Mouse (Mus musculus) limb, embryonic 12.5 days (tissue): ENCODE measurements at regions not wholly inside any gene's neighbourhood (a gene's known extent, or its start where the extent isn't known, plus 50 kb on each side); places are given as distances from the start of the nearest gene placed in this dataset.

Experiments
- ATAC-seq: fragments of 200-750 bp; cut with Nextera tagmentation; 2 replicates; pipeline ENCODE4 v1.8.0; 2017; ENCODE audit warnings: low read depth, moderate TSS enrichment; ENCODE audit not compliant: insufficient number of reproducible peaks, insufficient read depth, low FRiP score, low TSS enrichment
- H3K27ac ChIP-seq: fragments of 300-500 bp; sonication (generic); 2 replicates; pipeline ENCODE4 v1.5.1; 2016; ENCODE audit warnings: mild to moderate bottlenecking, moderate library complexity
- H3K27me3 ChIP-seq: fragments of 300-500 bp; sonication (generic); 2 replicates; pipeline ENCODE4 v1.6.1; 2016; ENCODE audit warnings: mild to moderate bottlenecking, moderate library complexity
- H3K36me3 ChIP-seq: fragments of 300-500 bp; sonication (generic); 2 replicates; pipeline ENCODE4 v1.6.1; 2016; ENCODE audit warnings: mild to moderate bottlenecking, moderate library complexity
- H3K4me1 ChIP-seq: fragments of 300-500 bp; sonication (generic); replicated peaks from 2 replicates; pipeline ENCODE4 v1.6.1; 2016
- H3K4me2 ChIP-seq: fragments of 300-500 bp; sonication (generic); 2 replicates; pipeline ENCODE4 v1.6.1; 2016; ENCODE audit warnings: mild to moderate bottlenecking, moderate library complexity
- H3K4me3 ChIP-seq: fragments of 300-500 bp; sonication (generic); replicated peaks from 2 replicates; pipeline ENCODE4 v1.5.1; 2016; ENCODE audit warnings: mild to moderate bottlenecking
- H3K9ac ChIP-seq: fragments of 300-500 bp; sonication (generic); replicated peaks from 2 replicates; pipeline ENCODE4 v1.6.1; 2016; ENCODE audit warnings: mild to moderate bottlenecking, moderate library complexity
- H3K9me3 ChIP-seq: fragments of 300-500 bp; sonication (generic); 2 replicates; pipeline ENCODE4 v1.6.1; 2016; ENCODE audit warnings: mild to moderate bottlenecking, moderate library complexity
- WGBS: fragments of 180-500 bp; shearing (Covaris S2); methylation state at CpG from one replicate; pipeline ENCODE4 v1.1.7; 2016; 5-methylcytosine and 5-hydroxymethylcytosine counted together

DNA sequence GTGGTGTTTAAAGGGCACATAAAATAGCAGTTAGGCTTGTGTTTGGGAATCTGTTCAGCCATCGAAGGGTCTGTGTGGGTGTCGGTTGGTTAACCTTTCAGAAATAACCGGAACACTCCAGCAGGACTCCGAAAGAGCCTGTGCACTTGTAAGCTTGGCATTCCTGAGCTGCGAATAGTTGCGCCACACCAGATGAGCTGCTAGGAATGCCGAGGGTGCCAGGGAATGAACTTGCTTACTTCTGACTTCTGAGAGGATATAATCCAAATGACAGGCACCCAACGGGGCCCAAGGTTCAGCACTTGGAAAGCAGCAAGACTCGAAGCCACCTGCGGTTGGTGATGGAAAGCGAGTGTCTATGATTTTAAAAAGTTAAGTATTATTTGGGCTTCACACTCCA is 179.1 kb upstream of the Ddhd1 start:
- 87% methylated on average over 11 of the region's 11 CpGs for whole genome bisulfite sequencing
- H3K4me2 ChIP-seq, result no peak overlapping the region
- H3K9ac ChIP-seq, result no peak overlapping the region
- H3K9me3 ChIP-seq, result no peaks in the 10 kb centered on the region
- no peaks in the 10 kb centered on the region for H3K36me3 ChIP-seq
- H3K4me1 ChIP-seq, result no peaks in the 10 kb centered on the region
- H3K4me3 ChIP-seq, result no peak overlapping the region
- no peak overlapping the region for H3K27ac ChIP-seq
- no peak for ATAC-seq
- no peaks in the 10 kb centered on the region for H3K27me3 ChIP-seq

DNA sequence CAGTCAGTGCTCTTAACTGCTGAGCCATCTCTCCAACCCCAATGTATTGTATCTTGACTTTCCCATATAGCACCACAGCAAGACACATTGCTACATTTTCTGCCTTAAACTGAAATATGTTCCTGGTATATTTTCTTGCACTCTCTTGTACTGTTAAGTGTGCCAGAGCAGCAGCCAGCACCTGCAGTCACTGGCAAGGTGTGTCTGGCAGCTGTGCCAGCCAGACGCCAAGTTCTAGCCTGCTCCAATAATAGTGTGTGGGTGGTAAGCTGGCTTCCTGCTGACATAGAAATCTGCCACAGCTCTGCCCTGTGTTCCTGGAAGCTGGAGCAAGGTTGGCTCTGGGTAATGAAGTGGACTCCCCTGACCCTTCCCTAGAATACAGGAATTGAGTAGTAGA is 185.9 kb upstream of the Ddhd1 start:
- no peaks in the 10 kb centered on the region for H3K27me3 ChIP-seq
- no peak overlapping the region for H3K4me2 ChIP-seq
- no peak overlapping the region for H3K4me3 ChIP-seq
- no peak overlapping the region for H3K9ac ChIP-seq
- no peak for ATAC-seq
- H3K27ac ChIP-seq, result no peak overlapping the region
- H3K9me3 ChIP-seq, result no peaks in the 10 kb centered on the region
- H3K4me1 ChIP-seq, result no peaks in the 10 kb centered on the region
- no peaks in the 10 kb centered on the region for H3K36me3 ChIP-seq
- 75% methylated on average over 1 of the region's 1 CpGs for WGBS

DNA sequence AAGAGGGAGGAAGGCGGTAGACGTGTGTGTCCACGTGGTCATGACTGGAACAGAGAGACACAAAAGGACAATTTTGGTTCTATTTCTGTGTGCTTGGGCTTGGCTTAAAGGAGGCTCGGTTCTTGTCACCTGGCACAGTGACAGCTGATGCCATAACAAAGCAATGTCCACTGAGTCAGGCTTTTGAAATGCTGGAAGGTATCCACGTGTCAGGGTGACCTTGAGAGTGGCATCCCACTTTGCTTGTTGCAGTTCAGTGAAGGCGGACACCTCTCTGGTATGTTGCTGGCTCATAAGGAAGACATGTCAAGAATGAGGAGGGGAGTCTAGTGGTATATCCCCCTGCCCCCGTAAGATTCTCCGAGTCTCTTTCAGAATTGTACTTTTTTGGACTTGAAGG is 192.6 kb upstream of the Ddhd1 start:
- no peak overlapping the region for H3K27ac ChIP-seq
- ATAC-seq, result no peak
- 78% methylated on average over 8 of the region's 8 CpGs for WGBS
- no peaks in the 10 kb centered on the region for H3K4me1 ChIP-seq
- no peak overlapping the region for H3K9ac ChIP-seq
- H3K4me2 ChIP-seq, result no peak overlapping the region
- no peaks in the 10 kb centered on the region for H3K9me3 ChIP-seq
- H3K4me3 ChIP-seq, result no peak overlapping the region
- H3K36me3 ChIP-seq, result no peaks in the 10 kb centered on the region
- H3K27me3 ChIP-seq, result no peaks in the 10 kb centered on the region

DNA sequence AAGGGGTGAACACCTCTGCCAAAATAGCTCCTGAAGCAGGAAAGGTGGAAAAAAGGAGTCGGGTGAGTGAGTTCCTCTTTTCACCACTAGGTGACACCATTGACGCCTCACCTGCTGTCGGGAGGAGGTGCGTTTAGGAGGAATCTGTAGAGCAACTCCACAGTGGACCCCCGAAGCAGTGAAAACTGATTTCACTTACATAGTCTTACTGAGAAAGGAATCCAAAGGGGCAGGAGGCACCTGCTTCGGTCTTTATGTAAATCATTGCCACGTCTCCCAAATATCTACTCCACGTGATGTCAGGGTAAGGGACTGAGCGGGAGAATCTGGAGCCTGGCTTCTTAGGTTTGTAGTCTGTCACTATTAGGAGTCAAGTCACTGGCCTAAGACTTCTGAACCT is 220.5 kb upstream of the Ddhd1 start:
- H3K9me3 ChIP-seq, result no peaks in the 10 kb centered on the region
- H3K4me2 ChIP-seq, result no peak overlapping the region; the same call in 1 of the 2 replicates
- no peaks in the 10 kb centered on the region for H3K4me1 ChIP-seq
- 12% methylated on average over 9 of the region's 9 CpGs for WGBS
- ATAC-seq, result no peak
- H3K27me3 ChIP-seq, result peaks cover 15% of the 10 kb centered on the region
- H3K9ac ChIP-seq, result no peak overlapping the region
- H3K4me3 ChIP-seq, result no peak overlapping the region
- no peaks in the 10 kb centered on the region for H3K36me3 ChIP-seq
- no peak overlapping the region for H3K27ac ChIP-seq

DNA sequence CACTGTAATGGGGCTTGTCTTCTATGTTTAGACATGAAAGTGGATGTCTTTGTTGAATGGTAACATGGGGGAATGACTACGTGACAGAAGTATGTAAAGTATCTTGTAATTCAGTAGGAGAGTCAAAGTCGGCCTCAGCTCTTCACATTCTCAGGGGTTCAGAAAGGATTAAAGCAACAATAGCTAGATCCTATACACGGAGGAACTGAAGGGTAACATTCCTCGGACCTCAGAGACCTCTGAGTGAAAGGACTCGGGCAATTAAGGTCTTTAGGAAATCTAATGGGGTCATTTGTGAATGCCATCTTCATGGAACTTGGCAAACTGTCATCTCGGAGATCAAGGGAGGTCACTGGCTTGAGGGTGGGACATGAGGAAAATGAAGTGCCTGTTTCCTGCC is 262.8 kb upstream of the Ddhd1 start:
- no peaks in the 10 kb centered on the region for H3K36me3 ChIP-seq
- H3K4me2 ChIP-seq, result no peak overlapping the region
- no peak overlapping the region for H3K27ac ChIP-seq
- WGBS, result 25% methylated on average over 6 of the region's 6 CpGs
- no peak overlapping the region for H3K9ac ChIP-seq
- no peak overlapping the region for H3K4me3 ChIP-seq
- ATAC-seq, result no peak
- H3K9me3 ChIP-seq, result no peaks in the 10 kb centered on the region
- H3K27me3 ChIP-seq, result peaks cover 23% of the 10 kb centered on the region
- H3K4me1 ChIP-seq, result peaks cover 12% of the 10 kb centered on the region; the same call in 1 of the 2 replicates

DNA sequence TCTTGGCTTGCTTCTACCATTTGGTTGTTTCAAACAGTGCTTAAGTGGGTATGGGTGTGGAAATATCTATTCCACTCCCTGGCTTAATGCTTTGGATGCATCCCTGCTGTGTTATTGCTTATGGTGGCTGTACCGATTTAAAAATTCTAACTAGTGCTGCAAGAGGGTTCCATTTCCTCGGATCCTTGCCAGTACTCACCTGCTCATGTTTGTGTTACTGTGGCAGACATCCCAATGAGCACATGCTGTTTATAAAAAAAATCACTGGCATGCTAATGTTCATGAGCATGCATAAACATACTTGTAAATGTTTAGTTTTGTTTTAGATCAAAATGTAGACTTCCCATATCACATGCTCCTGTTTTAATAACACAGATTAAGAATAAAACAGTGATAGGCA is 285.6 kb upstream of the Ddhd1 start:
- Histone ChIP-seq H3K36me3 (no peaks in the 10 kb centered on the region), H3K27ac (no peak overlapping the region), H3K9me3 (no peaks in the 10 kb centered on the region), H3K4me2 (no peak overlapping the region), H3K9ac (no peak overlapping the region), H3K4me1 (peaks cover 14% of the 10 kb centered on the region), H3K27me3 (peaks cover 16% of the 10 kb centered on the region), H3K4me3 (no peak overlapping the region)
- 57% methylated on average over 2 of the region's 2 CpGs for WGBS
- no peak for ATAC-seq

DNA sequence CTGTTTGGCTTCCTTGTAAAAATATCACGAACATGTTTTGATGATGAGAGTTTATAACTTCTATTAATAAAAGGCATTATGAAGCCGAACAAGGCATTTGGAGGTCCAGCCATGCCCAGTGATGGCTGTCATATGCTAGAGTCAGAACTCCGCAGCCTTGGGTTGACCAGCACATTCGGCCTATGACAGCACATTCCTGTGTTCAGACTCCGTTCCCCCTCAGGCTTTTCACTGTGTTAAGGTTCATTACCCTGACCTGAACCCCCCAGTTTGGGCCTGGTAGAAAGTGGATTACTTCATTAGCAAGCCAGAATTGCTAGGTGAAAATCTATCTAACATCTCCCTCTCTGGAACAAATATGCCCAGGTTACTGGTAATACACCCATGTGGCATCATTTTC is 286.2 kb upstream of the Ddhd1 start:
- no peak for ATAC-seq
- Histone ChIP-seq H3K27me3 (peaks cover 19% of the 10 kb centered on the region), H3K4me3 (no peak overlapping the region), H3K9ac (no peak overlapping the region), H3K36me3 (no peaks in the 10 kb centered on the region), H3K9me3 (no peaks in the 10 kb centered on the region), H3K4me1 (peaks cover 14% of the 10 kb centered on the region), H3K4me2 (no peak overlapping the region), H3K27ac (no peak overlapping the region)
- 39% methylated on average over 5 of the region's 5 CpGs for WGBS

DNA sequence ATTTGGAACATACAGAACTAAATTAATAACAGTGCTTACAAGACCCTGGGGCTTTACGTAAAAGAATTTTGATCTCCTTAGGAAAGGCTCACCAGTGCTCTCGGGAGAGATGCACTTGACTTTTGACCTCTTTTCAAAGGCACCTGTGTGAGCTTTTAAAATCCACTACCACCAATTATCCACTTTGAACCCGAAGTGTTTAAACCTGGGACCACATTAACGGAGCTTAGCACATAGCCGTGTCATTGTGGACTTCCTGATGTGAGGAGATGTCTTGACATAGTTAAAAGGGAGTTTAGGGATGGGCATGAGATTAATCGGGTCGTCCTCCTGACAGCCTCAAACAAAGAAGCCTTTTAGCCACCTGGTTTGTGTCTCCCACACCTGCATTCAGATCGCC is 286.6 kb upstream of the Ddhd1 start:
- no peak for ATAC-seq
- H3K27ac ChIP-seq, result no peak overlapping the region
- no peak overlapping the region for H3K9ac ChIP-seq
- peaks cover 14% of the 10 kb centered on the region for H3K4me1 ChIP-seq
- H3K36me3 ChIP-seq, result no peaks in the 10 kb centered on the region
- H3K27me3 ChIP-seq, result peaks cover 18% of the 10 kb centered on the region
- no peaks in the 10 kb centered on the region for H3K9me3 ChIP-seq
- H3K4me2 ChIP-seq, result no peak overlapping the region
- WGBS, result 10% methylated on average over 8 of the region's 8 CpGs
- H3K4me3 ChIP-seq, result no peak overlapping the region

DNA sequence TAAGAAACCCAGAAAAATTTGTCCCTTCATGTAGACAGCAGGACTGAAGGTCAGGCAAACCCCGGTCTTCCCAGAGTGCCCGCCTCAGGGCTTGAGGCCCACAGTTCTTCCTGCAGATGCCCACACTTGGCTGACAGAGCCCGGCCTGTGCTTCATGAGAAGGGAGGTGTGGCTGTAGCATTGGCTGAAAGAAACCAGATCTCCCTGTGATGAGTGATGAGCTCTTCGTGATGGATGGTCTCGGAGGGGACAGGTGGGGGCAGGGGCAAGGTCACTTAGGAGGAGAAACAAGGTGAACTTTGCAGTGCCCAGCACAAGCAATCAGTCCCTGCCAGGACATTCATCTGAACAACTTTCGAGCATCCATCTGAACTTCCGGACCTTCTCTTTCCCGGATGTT is 298.7 kb upstream of the Ddhd1 start:
- Histone ChIP-seq H3K36me3 (no peaks in the 10 kb centered on the region), H3K27me3 (no peaks in the 10 kb centered on the region), H3K4me2 (no peak overlapping the region), H3K4me1 (no peaks in the 10 kb centered on the region), H3K9ac (no peak overlapping the region), H3K4me3 (no peak overlapping the region), H3K27ac (no peak overlapping the region), H3K9me3 (no peaks in the 10 kb centered on the region)
- 45% methylated on average over 8 of the region's 8 CpGs for WGBS
- no peak for ATAC-seq

DNA sequence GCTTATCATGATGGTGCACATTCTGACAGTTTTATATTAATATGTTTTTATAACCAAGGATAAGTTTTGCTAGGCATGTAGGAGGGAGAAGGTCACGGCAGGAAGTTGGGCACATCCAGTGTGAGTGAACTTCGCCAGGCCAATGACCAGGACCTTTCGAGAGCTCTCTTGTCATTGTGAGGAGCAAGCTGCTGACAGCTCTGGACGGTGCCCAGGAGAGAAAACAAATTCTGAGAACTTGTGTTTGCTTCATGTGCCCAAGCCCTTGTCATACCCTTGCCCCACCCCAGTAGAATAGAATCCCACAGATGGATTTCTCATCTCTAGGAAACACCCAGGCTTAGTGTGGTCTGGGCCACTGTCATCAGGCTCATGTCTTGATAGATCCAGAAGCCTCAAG is 304.5 kb upstream of the Ddhd1 start:
- H3K4me3 ChIP-seq, result no peak overlapping the region
- H3K36me3 ChIP-seq, result no peaks in the 10 kb centered on the region
- 86% methylated on average over 4 of the region's 4 CpGs for WGBS
- H3K27me3 ChIP-seq, result no peaks in the 10 kb centered on the region
- H3K4me2 ChIP-seq, result no peak overlapping the region
- no peak for ATAC-seq
- H3K9ac ChIP-seq, result no peak overlapping the region
- no peak overlapping the region for H3K27ac ChIP-seq
- no peaks in the 10 kb centered on the region for H3K9me3 ChIP-seq
- peaks cover 5% of the 10 kb centered on the region; the same call in 1 of the 2 replicates for H3K4me1 ChIP-seq

DNA sequence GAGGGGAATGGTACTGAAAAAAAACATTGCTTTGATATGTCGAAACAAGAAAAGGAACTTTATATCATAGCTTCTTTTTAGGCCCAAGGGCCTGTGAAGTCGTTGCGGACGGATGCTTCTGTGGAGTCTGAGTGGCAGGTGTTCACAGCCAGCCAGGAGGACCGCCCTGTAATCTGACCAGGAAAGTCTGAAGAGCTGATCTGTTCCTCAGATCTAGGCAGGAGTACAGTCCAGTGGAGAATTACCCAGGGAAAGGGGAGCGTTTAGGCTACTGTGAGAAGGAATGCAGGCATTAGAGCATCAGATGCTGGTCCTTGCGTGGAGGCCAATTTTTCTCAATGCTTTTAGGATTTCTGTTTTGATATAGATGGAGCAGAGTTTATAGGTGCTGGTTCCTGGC is 306.1 kb upstream of the Ddhd1 start:
- Histone ChIP-seq H3K9me3 (no peaks in the 10 kb centered on the region), H3K9ac (no peak overlapping the region), H3K36me3 (no peaks in the 10 kb centered on the region), H3K4me2 (no peak overlapping the region), H3K4me1 (peaks cover 5% of the 10 kb centered on the region; the same call in 1 of the 2 replicates), H3K4me3 (no peak overlapping the region), H3K27ac (no peak overlapping the region), H3K27me3 (no peaks in the 10 kb centered on the region)
- no peak for ATAC-seq
- WGBS, result 59% methylated on average over 7 of the region's 7 CpGs

DNA sequence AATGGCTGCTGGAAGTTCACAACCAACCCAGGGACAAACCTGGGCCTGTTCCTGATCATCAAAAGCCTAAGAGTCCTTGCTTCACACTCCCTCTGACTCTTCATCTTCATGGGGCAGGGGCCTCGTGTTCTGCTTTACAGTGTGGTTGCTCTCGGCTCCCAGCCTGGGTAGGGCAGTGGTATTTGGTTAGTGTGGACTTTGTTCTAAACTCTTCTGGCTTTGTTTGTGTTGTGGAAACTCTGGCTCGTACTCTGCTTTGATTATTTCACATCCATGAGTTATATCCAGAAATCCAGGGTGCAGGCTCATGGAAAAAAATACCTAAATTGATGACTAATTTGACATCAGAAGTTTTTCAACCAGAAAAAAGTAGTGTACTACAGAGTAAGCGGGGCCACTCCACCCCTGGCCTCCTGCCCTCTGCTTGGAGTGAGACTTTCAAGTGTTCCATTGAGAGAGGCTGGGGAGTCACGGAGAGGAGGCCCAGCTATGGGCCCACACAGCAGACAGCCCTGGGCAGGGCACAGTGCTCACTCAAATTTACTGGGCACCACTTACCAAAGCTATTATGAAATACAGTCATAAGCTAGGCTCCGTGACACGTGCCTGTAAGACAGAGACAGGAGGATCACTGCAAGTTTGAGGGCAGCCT is 325.4 kb upstream of the Ddhd1 start:
- 82% methylated on average over 7 of the region's 7 CpGs for WGBS
- H3K27me3 ChIP-seq, result peaks cover 26% of the 10 kb centered on the region; the same call in 1 of the 2 replicates
- no peak overlapping the region for H3K9ac ChIP-seq
- no peak overlapping the region for H3K27ac ChIP-seq
- H3K9me3 ChIP-seq, result no peaks in the 10 kb centered on the region
- no peak overlapping the region for H3K4me2 ChIP-seq
- H3K36me3 ChIP-seq, result no peaks in the 10 kb centered on the region
- H3K4me1 ChIP-seq, result peaks cover 19% of the 10 kb centered on the region
- H3K4me3 ChIP-seq, result no peak overlapping the region
- no peak for ATAC-seq
